Mouse (Mus musculus) natural killer cell, adult 2 months (primary cell): Measurements from ENCODE around the gene Samd4b.
A peak's percentile ranks its signal among the peaks of the same experiment; 100 is the strongest.

Source experiments
- DNase-seq, 2 experiments: peaks; one replicate each; pipeline ENCODE4 v3.0.0; 2022; ENCODE audit warnings: low spot score in 2 of 2

The Samd4b gene

DNA sequence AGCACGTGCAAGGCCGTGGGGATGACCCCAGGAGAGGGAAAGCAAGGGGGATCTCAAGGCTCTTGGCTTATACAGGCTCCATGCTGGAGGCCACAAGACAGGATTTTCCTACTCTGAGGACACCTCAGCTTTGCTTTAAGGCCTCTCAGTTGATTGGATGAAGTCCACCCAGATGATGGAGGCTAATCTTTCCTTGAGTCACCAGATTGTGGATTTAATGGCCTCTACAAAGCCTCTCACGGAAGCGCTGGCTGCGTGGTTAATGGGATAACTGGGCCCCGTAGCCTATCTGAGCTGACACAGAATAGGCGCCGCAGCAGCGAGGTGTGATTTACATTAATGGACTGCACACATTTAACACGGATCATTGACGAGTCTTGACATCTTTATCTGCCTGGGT lies 102.5 kb downstream of the Samd4b start:
- no peak for DNase-seq

DNA sequence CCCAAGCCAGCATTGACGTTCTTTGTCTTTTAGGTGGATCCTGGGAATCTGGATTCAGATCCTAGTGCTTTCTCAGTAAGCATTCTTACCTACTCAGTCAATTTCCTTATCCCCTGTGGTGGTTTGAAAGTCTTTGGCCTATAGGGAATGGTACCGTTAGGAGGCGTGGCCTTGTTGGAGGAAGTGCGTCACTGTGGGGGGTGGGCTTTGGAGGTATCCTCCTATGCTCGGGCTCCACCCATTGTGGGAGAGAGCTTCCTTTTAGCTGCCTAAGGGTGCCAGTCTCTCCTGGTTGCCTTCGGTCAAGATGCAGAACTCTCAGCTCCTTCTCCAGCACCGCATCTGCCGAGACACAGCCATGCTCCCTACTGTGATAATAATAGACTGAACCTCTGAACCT lies 105.6 kb downstream of the Samd4b start:
- DNase-seq: no peak

DNA sequence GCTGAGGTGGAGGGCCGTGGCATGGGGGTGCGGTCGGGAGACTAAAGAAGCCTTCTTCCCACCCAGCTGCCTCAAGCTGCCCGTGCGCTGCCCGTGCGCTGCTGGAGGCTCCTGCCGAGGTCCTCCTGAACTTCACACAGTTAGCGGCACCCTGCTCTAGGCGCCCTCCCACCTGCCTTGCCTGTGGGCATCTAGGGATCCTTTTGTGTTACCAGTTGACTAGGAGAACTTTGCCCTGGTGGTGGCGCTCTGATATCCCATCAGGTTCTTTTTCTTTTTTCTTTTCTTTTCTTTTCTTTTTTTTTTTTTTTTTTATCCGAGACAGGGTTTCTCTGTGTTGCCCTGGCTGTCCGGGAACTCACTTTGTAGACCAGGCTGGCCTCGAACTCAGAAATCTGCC lies 107.0 kb downstream of the Samd4b start:
- DNase-seq: no peak

- peak; percentile 49 to 63 for DNase-seq
Observed at GRCm38 (mm10) chr7:28490410-28490809, 107.5 kb downstream of the Samd4b start.

DNA sequence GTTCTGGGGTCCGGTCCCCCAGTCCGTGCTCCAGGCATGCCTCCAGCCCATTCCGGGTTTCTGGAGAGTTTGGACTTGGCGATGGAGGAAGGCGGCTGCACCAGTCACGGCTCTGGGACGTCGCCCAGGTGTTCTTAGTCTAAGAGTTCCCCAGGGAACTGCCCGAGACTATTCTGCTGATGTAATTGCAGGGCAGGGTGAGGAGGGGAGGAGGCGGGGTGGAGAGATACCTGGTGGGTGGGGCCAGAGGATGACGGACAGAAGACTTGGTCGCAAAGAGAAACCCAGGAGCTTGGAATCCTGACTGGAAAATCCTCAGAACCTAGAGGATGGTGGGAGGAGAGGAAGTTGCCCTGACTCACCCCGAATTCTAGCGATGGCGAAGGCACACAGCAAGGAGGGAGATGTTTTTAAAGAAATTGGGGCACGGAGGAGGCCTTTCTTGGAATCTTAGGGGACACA lies 109.9 kb downstream of the Samd4b start:
- DNase-seq: no peak

GRCm38 (mm10) chr7:28484192-28484591 lies 113.8 kb downstream of the Samd4b start:
- no peak for DNase-seq

DNA sequence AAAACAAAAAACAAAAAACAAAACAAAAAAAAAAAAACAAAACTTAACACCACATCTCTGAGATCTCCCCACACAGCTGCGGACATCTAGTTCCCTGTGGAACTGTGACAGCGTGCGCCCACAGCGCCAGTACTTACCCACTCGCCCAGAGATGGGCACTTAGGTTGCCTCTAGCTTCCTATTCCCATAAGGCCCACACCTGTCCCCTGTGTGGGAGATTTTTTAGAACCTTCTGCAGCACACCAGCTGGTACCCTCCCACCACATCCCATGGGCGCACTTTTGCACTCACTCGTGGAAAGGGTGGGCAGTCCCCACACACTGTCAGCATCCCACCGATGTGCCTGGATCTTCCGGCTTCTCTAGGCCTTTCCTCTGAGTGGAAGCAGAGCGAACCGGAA lies 115.1 kb downstream of the Samd4b start:
- DNase-seq: no peak

DNA sequence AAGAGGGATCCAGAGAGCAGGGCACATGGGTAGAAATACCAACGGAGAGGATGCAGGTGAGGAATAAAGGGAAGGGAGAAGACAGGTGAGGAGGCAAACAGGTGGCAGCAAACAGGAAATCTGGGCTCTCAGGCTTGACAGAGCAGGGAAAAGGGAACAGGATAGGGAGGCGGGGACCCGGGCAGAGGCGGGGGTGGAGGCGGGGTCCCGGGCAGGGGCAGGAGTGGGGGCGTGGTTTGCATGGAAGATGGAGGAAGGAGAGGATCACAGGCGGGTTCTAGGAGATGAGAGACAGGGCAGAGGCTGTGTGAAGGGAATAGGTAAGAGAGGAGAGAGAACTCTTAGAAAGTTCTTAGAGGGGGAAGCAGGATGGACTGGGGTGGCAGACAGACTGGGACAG lies 119.1 kb downstream of the Samd4b start:
- DNase-seq: no peak

GRCm38 (mm10) chr7:28477363-28477762 lies 120.6 kb downstream of the Samd4b start:
- no peak for DNase-seq

GRCm38 (mm10) chr7:28476191-28476590 lies 121.8 kb downstream of the Samd4b start:
- no peak for DNase-seq

- DNase-seq: no peak
Observed at GRCm38 (mm10) chr7:28467213-28467751, 130.7 kb downstream of the Samd4b start.

DNA sequence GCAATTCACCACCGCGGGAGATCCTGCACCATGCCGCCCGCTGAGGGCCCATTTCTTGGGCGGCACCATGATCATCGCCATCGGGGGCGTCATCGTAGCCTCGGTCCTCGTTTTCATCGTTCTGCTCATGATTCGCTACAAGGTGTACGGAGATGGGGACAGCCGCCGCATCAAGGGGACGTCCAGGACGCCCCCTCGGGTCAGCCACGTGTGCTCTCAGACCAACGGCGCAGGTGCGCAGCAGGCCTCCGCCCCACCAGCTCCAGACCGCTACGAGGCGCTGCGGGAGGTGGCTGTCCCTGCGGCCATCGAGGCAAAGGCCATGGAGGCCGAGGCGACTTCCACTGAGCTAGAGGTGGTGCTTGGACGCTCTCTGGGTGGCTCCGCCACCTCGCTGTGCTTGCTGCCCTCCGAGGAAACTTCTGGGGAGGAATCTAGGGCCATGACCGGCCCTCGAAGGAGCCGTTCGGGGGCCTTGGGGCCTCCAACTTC lies 131.2 kb downstream of the Samd4b start:
- DNase-seq: no peak

GRCm38 (mm10) chr7:28464416-28465212 lies 133.3 kb downstream of the Samd4b start:
- no peak for DNase-seq

GRCm38 (mm10) chr7:28462769-28463168 lies 135.2 kb downstream of the Samd4b start:
- no peak for DNase-seq

- DNase-seq: no peak
Observed at GRCm38 (mm10) chr7:28460361-28460760, 137.6 kb downstream of the Samd4b start.

DNA sequence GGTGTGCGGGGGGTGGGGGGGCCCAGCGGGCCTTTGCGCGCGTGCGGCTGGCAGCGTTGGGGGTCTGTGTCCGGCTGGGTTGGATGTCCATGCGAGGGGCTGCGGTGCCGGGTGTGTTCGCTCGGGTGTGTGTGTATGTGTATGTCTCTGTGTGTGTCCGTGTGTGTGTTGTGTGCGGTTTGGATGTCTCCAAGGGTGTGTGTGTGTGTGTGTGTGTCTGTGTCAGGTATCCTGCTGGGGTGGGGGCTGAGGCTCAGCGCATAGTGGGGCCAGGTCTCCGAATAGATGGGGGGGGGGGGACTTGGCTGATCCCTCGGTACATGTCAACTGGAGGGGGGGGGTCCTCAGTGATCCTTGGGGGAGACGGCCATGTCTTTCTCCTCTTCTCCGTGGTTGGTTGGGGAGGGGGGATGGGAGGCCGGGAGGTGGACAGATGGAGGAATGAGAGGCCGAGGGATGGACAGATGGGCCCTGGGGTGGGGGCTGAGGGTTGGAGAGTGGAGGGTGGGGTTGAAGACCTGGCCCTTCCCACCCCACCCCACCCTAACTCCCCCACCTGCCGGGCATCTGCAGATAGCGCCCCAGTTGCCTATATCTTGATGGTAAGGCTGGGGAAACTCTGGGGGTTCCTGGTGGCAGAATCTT lies 145.5 kb downstream of the Samd4b start:
- no peak for DNase-seq

- DNase-seq: no peak
Observed at GRCm38 (mm10) chr7:28451531-28452360, 146.2 kb downstream of the Samd4b start, which contains the start of gene Lrfn1. Gene Lrfn1 (plus strand): TSS chr7:28451980.

GRCm38 (mm10) chr7:28447865-28448820 lies 149.8 kb downstream of the Samd4b start:
- no peak for DNase-seq

DNA sequence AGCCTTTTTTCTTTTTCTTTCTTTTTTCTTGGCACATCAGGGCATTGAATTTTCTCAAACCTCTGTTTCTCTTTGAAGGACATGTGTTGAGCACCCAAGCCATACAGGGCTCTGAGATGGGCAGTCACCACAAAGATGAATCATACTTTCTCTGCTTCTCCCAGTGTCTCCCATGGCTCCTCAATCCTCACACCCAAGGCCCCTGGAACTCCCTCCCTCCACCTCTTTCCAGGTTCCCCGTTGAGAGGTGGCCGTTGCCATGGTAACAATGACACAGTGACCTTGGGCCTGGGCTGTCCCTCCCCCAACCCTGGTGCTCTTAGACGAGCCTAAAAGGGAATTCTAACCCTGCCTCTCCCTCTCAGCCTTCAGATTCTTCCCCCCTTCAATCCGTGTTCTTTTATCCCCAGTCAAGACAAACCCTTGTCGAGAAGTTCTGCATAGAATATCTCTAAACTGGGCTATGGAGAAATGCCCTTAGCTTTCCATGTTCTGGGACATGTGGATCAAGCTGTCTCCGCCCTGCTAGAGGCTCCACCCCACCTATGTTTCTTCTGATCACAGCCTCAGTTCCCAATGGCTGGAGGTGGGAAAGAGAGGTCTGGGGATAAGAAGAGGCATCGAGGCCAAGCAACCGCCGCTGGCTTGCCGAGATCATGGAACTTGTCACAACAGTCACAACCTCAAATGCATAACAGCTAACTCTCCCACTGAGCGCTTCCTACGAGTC lies 150.7 kb downstream of the Samd4b start:
- DNase-seq: no peak

DNA sequence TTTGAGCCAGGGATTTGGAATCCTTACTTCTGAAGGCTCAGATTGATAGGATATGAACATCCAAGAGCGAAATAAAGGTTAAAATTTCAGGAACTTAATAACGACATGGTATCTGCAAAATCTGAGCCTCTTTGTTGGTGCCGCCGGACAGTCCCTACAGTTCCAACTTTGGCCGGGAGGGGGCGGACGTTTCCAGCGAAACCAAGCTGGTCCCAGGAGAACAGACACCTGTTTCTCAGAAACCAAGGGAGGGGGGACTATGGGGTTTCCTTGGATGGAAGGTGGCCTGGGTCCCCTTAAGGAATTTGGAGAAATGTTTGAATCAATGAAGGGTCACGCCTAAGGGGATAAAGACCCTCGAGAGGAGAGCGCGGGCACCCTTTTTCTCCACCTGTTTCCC lies 151.5 kb downstream of the Samd4b start:
- peak; percentile 64 to 80 for DNase-seq
